Mouse (Mus musculus) heart, postnatal 14 days (tissue): ENCODE results near the gene Pdha1. TPM values are rescaled to one million over a fixed set of nuclear protein-coding genes. Genes with fewer than 3 reads are reported as not detected.

ENCODE experiments used
- total RNA-seq, 2 experiments: library from RNA; stranded (reverse); gene quantifications; 2 replicates each; pipeline ENCODE4 v1.2.3; 2021

The Pdha1 gene
- total RNA-seq, 2 experiments from 2014 or later, result 1,001 to 1,064 TPM

Other genes starting within 250 kb of the Pdha1 start
- gene Map3k15, start 150.0 kb downstream of the Pdha1 start, total RNA-seq, result under 1 TPM; 0.19 to 0.20 TPM